Mouse (Mus musculus): ENCODE data around the gene Spdye4a. TPM values are rescaled to one million over a fixed set of nuclear protein-coding genes. Genes with fewer than 3 reads are reported as not detected.
A peak's percentile ranks its signal among the peaks of the same experiment; 100 is the strongest.
"Not testable (repeated sequence)": the region's sequence is repeated elsewhere in the genome, so short reads cannot be mapped to it uniquely, and the experiment has no call there.

Spdye4a gene
- polyA plus RNA-seq, 1 experiment from 2014 or later = not detected

DNA sequence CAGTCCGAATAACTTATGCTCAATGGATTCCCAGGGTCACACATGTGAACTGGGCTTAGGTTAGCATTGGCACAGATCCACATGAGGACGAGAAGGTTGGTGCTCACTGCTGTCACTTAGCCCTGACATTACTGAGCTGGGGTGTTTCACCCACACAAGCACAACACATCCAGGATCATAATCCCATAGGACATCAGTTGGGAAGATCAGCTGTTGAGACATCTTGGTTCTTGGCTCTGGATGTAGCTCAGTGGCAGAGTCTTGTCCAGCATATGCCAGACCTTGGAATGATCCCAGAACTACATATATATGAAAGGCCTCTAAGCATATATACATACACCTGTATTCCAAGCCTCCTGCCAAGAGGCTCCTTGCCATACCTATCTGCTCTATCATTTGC is 31.5 kb downstream of the Spdye4a start:
- Histone ChIP-seq H3K9me3 (ENCODE audit: control insufficient read depth, low read length) (no peaks in the 10 kb centered on the region), H3K27ac (ENCODE audit: low read depth, low read length) (no peak overlapping the region), H3K4me1 (ENCODE audit: control insufficient read depth, insufficient read depth, low read depth, low read length) (no peaks in the 10 kb centered on the region), H3K4me2 (ENCODE audit: low read length) (no peak overlapping the region), H3K27me3 (replicated peaks; ENCODE audit: control insufficient read depth, insufficient read depth, low read length) (no peaks in the 10 kb centered on the region), H3K4me3 (ENCODE audit: low read length) (no peak overlapping the region), H3K9ac (ENCODE audit: low read depth, low read length) (no peak overlapping the region), H3K36me3 (ENCODE audit: control insufficient read depth, insufficient read depth, low read length) (no peaks in the 10 kb centered on the region)
- WGBS = 80% methylated on average over 2 of the region's 2 CpGs
- ATAC-seq = no peak

DNA sequence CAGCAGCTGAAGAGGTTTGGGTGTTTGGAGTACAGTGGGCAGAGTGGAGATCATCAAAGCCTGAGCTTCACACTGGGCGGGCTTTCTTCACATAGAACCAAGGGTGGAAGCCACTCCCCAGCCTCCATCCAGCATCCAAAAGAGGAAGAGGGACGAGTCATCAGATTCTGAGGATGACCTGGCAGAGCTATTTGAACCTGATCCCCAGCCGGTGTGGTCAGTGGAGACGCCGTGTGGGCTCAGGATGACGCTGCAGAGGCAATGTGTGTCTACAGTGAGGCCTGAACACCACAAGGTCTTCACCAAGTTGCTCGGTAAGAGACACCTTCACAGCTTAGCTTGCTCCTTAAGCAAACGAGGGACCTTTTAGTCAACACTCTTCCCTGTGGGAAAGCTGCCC is 31.9 kb downstream of the Spdye4a start:
- H3K4me2 ChIP-seq (ENCODE audit: low read length); H3K27me3 ChIP-seq (replicated peaks; ENCODE audit: control insufficient read depth, insufficient read depth, low read length); H3K4me3 ChIP-seq (ENCODE audit: low read length); H3K4me1 ChIP-seq (ENCODE audit: control insufficient read depth, insufficient read depth, low read depth, low read length); H3K27ac ChIP-seq (ENCODE audit: low read depth, low read length); H3K9ac ChIP-seq (ENCODE audit: low read depth, low read length); H3K36me3 ChIP-seq (ENCODE audit: control insufficient read depth, insufficient read depth, low read length); H3K9me3 ChIP-seq (ENCODE audit: control insufficient read depth, low read length); ATAC-seq: not testable (repeated sequence)
- WGBS = 74% methylated on average over 8 of the region's 8 CpGs

DNA sequence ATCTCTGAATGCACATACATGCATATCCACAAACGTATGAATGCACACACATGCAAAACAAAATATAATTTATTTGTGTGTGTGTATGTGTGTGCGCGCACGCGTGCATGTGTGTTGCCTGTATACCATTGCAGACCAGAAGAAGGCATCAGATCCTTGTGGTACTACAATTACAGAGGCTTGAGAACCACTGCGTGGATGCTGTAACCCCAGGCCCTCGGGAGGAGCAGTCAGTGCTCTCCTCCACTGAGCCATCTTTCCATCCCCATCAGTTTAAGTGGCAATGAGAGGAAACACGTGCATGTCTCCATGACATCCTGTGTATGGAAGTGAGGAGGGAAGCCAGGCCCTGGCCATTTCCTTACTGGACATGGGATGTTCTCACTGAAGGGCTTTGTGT is 33.9 kb downstream of the Spdye4a start:
- Histone ChIP-seq H3K4me1 (ENCODE audit: control insufficient read depth, insufficient read depth, low read depth, low read length) (no peaks in the 10 kb centered on the region), H3K4me3 (ENCODE audit: low read length) (no peak overlapping the region), H3K4me2 (ENCODE audit: low read length) (no peak overlapping the region), H3K9me3 (ENCODE audit: control insufficient read depth, low read length) (no peaks in the 10 kb centered on the region), H3K36me3 (ENCODE audit: control insufficient read depth, insufficient read depth, low read length) (no peaks in the 10 kb centered on the region), H3K27ac (ENCODE audit: low read depth, low read length) (no peak overlapping the region), H3K27me3 (replicated peaks; ENCODE audit: control insufficient read depth, insufficient read depth, low read length) (no peaks in the 10 kb centered on the region), H3K9ac (ENCODE audit: low read depth, low read length) (no peak overlapping the region)
- WGBS = 92% methylated on average over 8 of the region's 8 CpGs
- ATAC-seq = no peak

DNA sequence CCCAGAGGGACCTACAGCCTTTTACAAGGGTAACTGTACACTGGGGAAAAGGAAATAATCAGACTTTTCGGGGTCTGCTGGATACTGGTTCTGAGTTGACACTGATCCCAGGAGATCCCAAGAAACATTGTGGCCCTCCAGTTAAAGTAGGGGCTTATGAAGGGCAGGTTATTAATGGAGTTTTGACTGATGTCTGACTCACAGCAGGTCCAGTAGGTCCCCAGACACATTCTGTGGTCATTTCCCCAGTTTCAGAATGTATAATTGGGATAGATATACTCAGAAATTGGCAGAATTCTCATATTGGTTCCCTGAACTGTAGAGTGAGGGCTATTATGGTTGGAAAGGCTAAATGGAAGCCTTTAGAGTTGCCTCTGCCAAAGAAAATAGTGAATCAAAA is 38.7 kb downstream of the Spdye4a start:
- WGBS = no CpG with 5 or more reads among the region's 1 CpGs
- not testable (repeated sequence) for H3K27me3 ChIP-seq (replicated peaks; ENCODE audit: control insufficient read depth, insufficient read depth, low read length); H3K9me3 ChIP-seq (ENCODE audit: control insufficient read depth, low read length); H3K27ac ChIP-seq (ENCODE audit: low read depth, low read length); H3K4me2 ChIP-seq (ENCODE audit: low read length); ATAC-seq; H3K9ac ChIP-seq (ENCODE audit: low read depth, low read length); H3K36me3 ChIP-seq (ENCODE audit: control insufficient read depth, insufficient read depth, low read length); H3K4me3 ChIP-seq (ENCODE audit: low read length); H3K4me1 ChIP-seq (ENCODE audit: control insufficient read depth, insufficient read depth, low read depth, low read length)

DNA sequence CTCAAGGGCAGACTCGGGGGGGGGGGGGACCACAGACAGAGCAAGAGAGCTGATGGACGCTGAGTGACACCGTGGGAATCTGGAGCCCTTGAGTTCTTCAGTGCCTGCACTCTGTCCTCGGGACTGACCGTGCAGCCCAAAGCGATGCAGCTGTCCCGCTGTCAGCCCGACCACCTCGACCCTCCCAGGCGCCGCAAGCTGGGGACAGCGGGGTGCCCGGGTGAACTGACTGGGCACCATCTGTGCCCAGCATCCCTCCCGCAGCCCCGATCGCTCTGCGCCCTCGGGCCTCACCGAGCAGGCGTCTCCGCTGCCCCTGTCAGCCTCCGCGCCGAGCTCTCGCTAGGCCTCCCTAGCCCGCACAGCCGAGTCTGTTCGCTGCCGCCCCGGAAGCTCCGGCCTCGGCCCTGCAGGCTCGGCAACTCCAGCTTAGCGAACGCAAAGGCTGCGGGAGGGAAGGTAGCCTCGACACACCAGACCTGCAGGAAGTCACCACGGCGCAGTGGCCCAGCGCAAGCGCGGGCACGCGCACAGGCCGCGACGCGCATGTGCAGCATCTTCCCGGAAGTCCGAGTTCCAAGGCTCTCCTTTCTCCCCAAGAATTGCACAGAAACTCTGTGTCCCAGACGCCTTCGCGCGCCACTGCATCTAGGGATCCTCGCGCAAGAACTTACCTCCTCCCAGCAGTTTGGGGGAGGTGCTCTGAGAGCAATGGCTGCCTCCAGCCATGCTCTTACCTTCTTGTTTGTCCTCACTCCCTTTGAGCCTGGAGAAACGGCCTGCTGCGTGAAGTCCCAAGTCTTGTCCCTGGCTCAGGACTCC is 46.2 kb downstream of the Spdye4a start, which contains the start of the genes Rbak and Spdye4b:
Gene Rbak, minus strand, starts transcription at position 521 of the 822 bp plus-strand sequence.
Gene Spdye4b, plus strand, starts transcription at position 763 of the 822 bp plus-strand sequence.
- Histone ChIP-seq H3K4me3 (ENCODE audit: low read length) (peak within 1 kb of the TSS; percentile 96), H3K4me2 (ENCODE audit: low read length) (peak within 1 kb of the TSS; percentile 70), H3K27me3 (replicated peaks; ENCODE audit: control insufficient read depth, insufficient read depth, low read length) (no peaks in the 10 kb centered on the region; the same call in 1 of the 2 replicates), H3K4me1 (ENCODE audit: control insufficient read depth, insufficient read depth, low read depth, low read length) (peaks cover 11% of the 10 kb centered on the region), H3K9me3 (ENCODE audit: control insufficient read depth, low read length) (no peaks in the 10 kb centered on the region; the same call in 1 of the 2 replicates), H3K9ac (ENCODE audit: low read depth, low read length) (peak within 1 kb of the TSS; percentile 97), H3K27ac (ENCODE audit: low read depth, low read length) (peak within 1 kb of the TSS; percentile 94), H3K36me3 (ENCODE audit: control insufficient read depth, insufficient read depth, low read length) (peaks cover 27% of the 10 kb centered on the region)
- under 1% methylated on average over 58 of the region's 58 CpGs for WGBS
- peak; percentile 98 for ATAC-seq

DNA sequence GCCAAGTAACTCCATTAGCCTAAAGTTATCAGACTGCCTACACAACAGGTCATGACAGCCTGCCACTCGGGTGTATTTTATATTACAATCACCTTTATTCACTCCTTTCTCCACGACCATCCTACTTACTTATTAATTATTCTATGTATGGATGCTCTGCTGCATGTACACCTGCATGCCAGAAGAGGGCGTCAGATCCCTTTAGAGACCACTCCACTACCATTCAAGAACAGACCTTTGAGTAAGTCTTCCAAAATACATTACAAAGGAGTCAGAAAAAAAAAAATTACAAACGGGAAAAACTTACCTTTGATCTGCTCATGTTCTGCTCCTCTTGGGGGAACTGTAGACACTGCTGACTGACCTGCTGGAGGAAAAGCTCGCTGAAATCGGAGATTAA is 47.5 kb downstream of the Spdye4a start:
- no peak for ATAC-seq
- Histone ChIP-seq H3K4me3 (ENCODE audit: low read length) (0 out of 2 replicates have a peak overlapping the region, but pooled peaks have one; percentile 96), H3K4me2 (ENCODE audit: low read length) (peak overlapping the region; percentile 70), H3K36me3 (ENCODE audit: control insufficient read depth, insufficient read depth, low read length) (peaks cover 40% of the 10 kb centered on the region), H3K27ac (ENCODE audit: low read depth, low read length) (no peak overlapping the region), H3K9ac (ENCODE audit: low read depth, low read length) (no peak overlapping the region), H3K27me3 (replicated peaks; ENCODE audit: control insufficient read depth, insufficient read depth, low read length) (no peaks in the 10 kb centered on the region), H3K9me3 (ENCODE audit: control insufficient read depth, low read length) (no peaks in the 10 kb centered on the region; the same call in 1 of the 2 replicates), H3K4me1 (ENCODE audit: control insufficient read depth, insufficient read depth, low read depth, low read length) (peaks cover 11% of the 10 kb centered on the region)
- WGBS = 35% methylated on average over 6 of the region's 6 CpGs

DNA sequence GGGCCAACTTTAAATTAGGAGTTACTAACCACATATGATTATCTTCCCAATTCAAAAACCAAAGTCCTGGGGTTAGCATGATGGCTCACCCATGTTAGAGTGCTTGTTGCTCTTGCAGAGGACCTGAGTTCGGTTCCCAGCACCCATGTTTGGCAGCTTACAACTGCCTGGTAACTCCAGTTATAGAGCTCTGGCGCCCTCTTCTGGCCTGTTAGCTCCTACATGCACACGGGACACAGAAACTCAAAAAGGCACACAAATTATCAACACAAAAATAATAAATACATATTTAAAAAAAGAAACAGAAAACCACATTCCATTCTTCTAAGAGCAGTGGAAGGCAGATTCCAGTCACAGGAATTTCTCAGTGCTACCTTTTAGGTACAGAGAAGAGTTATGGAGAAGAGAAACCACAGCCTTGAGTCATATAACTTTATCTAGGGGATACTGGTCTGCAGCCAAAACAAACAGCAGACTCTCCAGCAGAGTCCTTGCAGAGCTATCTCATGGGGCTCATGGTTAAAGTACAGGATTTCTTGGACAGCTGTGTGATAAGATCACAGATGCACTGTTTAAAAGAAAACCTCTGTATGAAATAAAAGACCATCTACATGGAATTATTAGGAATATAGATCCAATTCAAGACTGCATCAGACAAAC is 49.0 kb downstream of the Spdye4a start:
- H3K9ac ChIP-seq (ENCODE audit: low read depth, low read length) = no peak overlapping the region
- no peak overlapping the region for H3K4me2 ChIP-seq (ENCODE audit: low read length)
- 94% methylated on average over 3 of the region's 3 CpGs for WGBS
- no peaks in the 10 kb centered on the region for H3K27me3 ChIP-seq (replicated peaks; ENCODE audit: control insufficient read depth, insufficient read depth, low read length)
- H3K9me3 ChIP-seq (ENCODE audit: control insufficient read depth, low read length) = peaks cover 5% of the 10 kb centered on the region
- H3K4me1 ChIP-seq (ENCODE audit: control insufficient read depth, insufficient read depth, low read depth, low read length) = peaks cover 11% of the 10 kb centered on the region
- peaks cover 55% of the 10 kb centered on the region for H3K36me3 ChIP-seq (ENCODE audit: control insufficient read depth, insufficient read depth, low read length)
- no peak overlapping the region for H3K4me3 ChIP-seq (ENCODE audit: low read length)
- no peak for ATAC-seq
- no peak overlapping the region for H3K27ac ChIP-seq (ENCODE audit: low read depth, low read length)

DNA sequence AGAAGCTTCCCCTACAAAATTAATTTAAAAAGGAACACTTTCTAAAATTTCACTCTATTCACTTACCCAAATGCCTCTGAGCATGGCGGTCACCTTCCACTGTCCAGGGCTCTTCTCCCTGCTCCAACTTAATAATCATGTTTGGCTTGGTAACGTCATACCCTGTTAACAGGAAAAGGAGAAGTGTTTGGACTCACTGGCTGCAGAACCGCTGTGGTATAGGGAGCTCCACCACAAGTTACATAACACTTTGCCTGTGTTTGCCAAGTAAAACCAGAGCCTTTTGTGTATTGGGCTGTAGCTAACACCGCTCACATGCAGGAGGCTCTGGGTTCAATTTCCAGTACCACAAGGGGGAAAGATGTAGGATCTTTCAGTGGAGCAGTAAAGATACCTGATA is 50.7 kb downstream of the Spdye4a start:
- H3K4me3 ChIP-seq (ENCODE audit: low read length) = no peak overlapping the region
- ATAC-seq = no peak

More for the DNA sequence above, 50.7 kb downstream of the Spdye4a start:
- Histone ChIP-seq H3K4me1 (ENCODE audit: control insufficient read depth, insufficient read depth, low read depth, low read length) (peaks cover 11% of the 10 kb centered on the region), H3K4me2 (ENCODE audit: low read length) (no peak overlapping the region), H3K9ac (ENCODE audit: low read depth, low read length) (no peak overlapping the region), H3K36me3 (ENCODE audit: control insufficient read depth, insufficient read depth, low read length) (peaks cover 67% of the 10 kb centered on the region), H3K27ac (ENCODE audit: low read depth, low read length) (no peak overlapping the region), H3K27me3 (replicated peaks; ENCODE audit: control insufficient read depth, insufficient read depth, low read length) (no peaks in the 10 kb centered on the region), H3K9me3 (ENCODE audit: control insufficient read depth, low read length) (peaks cover 5% of the 10 kb centered on the region)
- 94% methylated on average over 4 of the region's 4 CpGs for WGBS
